Mouse (Mus musculus): ENCODE data around the gene Spon2. TPM values are rescaled to one million over a fixed set of nuclear protein-coding genes. Genes with fewer than 3 reads are reported as not detected.

Spon2 gene
- total RNA-seq, 2 experiments from 2014 or later = 3.0 TPM; not detected in 1

Other genes starting within 250 kb of the Spon2 start
- 91.3 and 122 TPM in 2 replicates for gene Ywhah, start 199.6 kb downstream of the Spon2 start, total RNA-seq (2015; ENCODE audit: low replicate concordance)
- 74.4 and 102 TPM in 2 replicates for gene Ywhah, start 199.6 kb downstream of the Spon2 start, total RNA-seq (2017; ENCODE audit: low replicate concordance)
- not detected in 2 replicates for gene Slc5a1, start 114.2 kb downstream of the Spon2 start, total RNA-seq (2015; ENCODE audit: low replicate concordance)
- not detected in 2 replicates for gene Slc5a1, start 114.2 kb downstream of the Spon2 start, total RNA-seq (2017; ENCODE audit: low replicate concordance)
- gene Ctbp1, start 56.5 kb upstream of the Spon2 start, total RNA-seq (2015; ENCODE audit: low replicate concordance) = 54.0 and 58.3 TPM in 2 replicates
- 55.8 and 90.1 TPM in 2 replicates for gene Ctbp1, start 56.5 kb upstream of the Spon2 start, total RNA-seq (2017; ENCODE audit: low replicate concordance)
- gene Maea, start 117.1 kb upstream of the Spon2 start, total RNA-seq (2015; ENCODE audit: low replicate concordance) = 7.9 and 12.7 TPM in 2 replicates
- gene Maea, start 117.1 kb upstream of the Spon2 start, total RNA-seq (2017; ENCODE audit: low replicate concordance) = 25.0 and 26.3 TPM in 2 replicates
- gene Uvssa, start 160.1 kb upstream of the Spon2 start, total RNA-seq (2015; ENCODE audit: low replicate concordance) = 5.6 and 6.5 TPM in 2 replicates
- gene Uvssa, start 160.1 kb upstream of the Spon2 start, total RNA-seq (2017; ENCODE audit: low replicate concordance) = 5.3 and 6.9 TPM in 2 replicates
- not detected in 2 replicates for gene Nkx1-1, start 215.5 kb upstream of the Spon2 start, total RNA-seq (2015; ENCODE audit: low replicate concordance)
- gene Nkx1-1, start 215.5 kb upstream of the Spon2 start, total RNA-seq (2017; ENCODE audit: low replicate concordance) = not detected in 2 replicates

Data from erythroblast, adult 5-6 weeks (primary cell).